Mouse (Mus musculus): Measurements from ENCODE around the gene Pacrg. TPM values are rescaled to one million over a fixed set of nuclear protein-coding genes. Genes with fewer than 3 reads are reported as not detected.

Gene Pacrg
- total and polyA plus RNA-seq, 3 experiments, result not detected

- Histone ChIP-seq H3K79me2 (replicated peaks; ENCODE audit: control insufficient read depth, extremely low read depth, insufficient read depth, poor library complexity, severe bottlenecking) (no peaks in the 10 kb centered on the region), H3K4me2 (ENCODE audit: insufficient read depth, low read depth, poor library complexity, severe bottlenecking) (no peak overlapping the region), H3K9me3 (replicated peaks; ENCODE audit: low read length) (no peaks in the 10 kb centered on the region), H3K27ac (ENCODE audit: insufficient read depth, low read depth) (no peak overlapping the region), H3K36me3 (replicated peaks in 1 of 2; ENCODE audit: control insufficient read depth in 1 of 2, insufficient read depth in 1 of 2, low read length in 1 of 2) (no peaks in the 10 kb centered on the region), H3K4me1 (ENCODE audit: control insufficient read depth in 1 of 2, insufficient read depth in 2 of 2) (peaks cover 2 to 20% of the 10 kb centered on the region in 2 experiments; a peak in 2 of 4 replicates), H3K4me3 (replicated peaks in 1 of 3; ENCODE audit: low read depth in 2 of 3, low read length in 2 of 3, poor library complexity in 1 of 3) (no peak overlapping the region), H3K27me3 (replicated peaks) (no peaks in the 10 kb centered on the region), H3K9ac (ENCODE audit: insufficient read depth, low read depth) (no peak overlapping the region)
- dilution Hi-C loops (cut with MboI; ENCODE audit: extremely low pct_ligation_motif_present, extremely low pct_unique_long_range_greater_than_20kb, low sequenced_read_pairs), result no loop called here
- no peak for DNase-seq (ENCODE audit: extremely low read depth)
- in situ Hi-C loops (cut with MboI; ENCODE audit: low pct_ligation_motif_present, low pct_unique_long_range_greater_than_20kb, low sequenced_read_pairs), result no loop called here
- TF ChIP-seq MAFK (IDR thresholded peaks at IDR 0.05; ENCODE audit: insufficient replicate concordance, low read length) (no peak), MAZ (IDR thresholded peaks at IDR 0.05; ENCODE audit: low read depth, low read length) (no peak), SMC3 (IDR thresholded peaks at IDR 0.05; ENCODE audit: low read depth, low read length) (no peak), ELF1 (IDR thresholded peaks at IDR 0.05; ENCODE audit: low read depth, low read length) (no peak), TCF12 (IDR thresholded peaks at IDR 0.05; ENCODE audit: low read depth, low read length) (no peak), ETS1 (conservative IDR thresholded peaks at IDR 0.05; ENCODE audit: low read depth, low read length) (no peak), ZKSCAN1 (IDR thresholded peaks at IDR 0.05; ENCODE audit: borderline replicate concordance, low read depth, low read length) (no peak)
Measured at GRCm38 (mm10) chr17:10635046-10635445, 205.1 kb downstream of the Pacrg start.

DNA sequence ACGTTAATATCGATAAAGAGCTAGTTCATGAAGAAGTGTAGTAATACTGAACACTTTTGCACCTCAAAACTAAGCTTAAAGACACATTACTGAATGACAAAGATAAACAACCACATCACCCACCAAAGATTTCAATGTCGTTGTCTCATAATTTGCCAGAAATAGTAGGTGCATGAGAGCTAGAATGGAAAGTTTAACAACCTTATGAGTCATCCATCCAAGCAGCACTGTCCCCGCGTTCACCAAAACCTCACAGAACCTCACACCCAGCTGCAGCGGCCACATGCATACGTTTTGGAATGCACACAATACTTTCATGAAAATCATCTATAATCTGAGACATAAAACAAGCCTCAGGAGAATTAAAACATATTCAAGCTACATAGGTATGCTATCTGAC is 206.3 kb downstream of the Pacrg start:
- no peaks in the 10 kb centered on the region for H3K79me2 ChIP-seq (replicated peaks; ENCODE audit: control insufficient read depth, extremely low read depth, insufficient read depth, poor library complexity, severe bottlenecking)
- DNase-seq (ENCODE audit: extremely low read depth), result peak; percentile 58
- in situ Hi-C loops (cut with MboI; ENCODE audit: low pct_ligation_motif_present, low pct_unique_long_range_greater_than_20kb, low sequenced_read_pairs) (no loop called here), dilution Hi-C loops (cut with MboI; ENCODE audit: extremely low pct_ligation_motif_present, extremely low pct_unique_long_range_greater_than_20kb, low sequenced_read_pairs) (no loop called here)
- H3K4me3 ChIP-seq (replicated peaks in 1 of 3; ENCODE audit: low read depth in 2 of 3, low read length in 2 of 3, poor library complexity in 1 of 3), result no peak overlapping the region
- H3K9ac ChIP-seq (ENCODE audit: insufficient read depth, low read depth), result no peak overlapping the region
- no peaks in the 10 kb centered on the region for H3K36me3 ChIP-seq (replicated peaks in 1 of 2; ENCODE audit: control insufficient read depth in 1 of 2, insufficient read depth in 1 of 2, low read length in 1 of 2)
- TF ChIP-seq SIN3A (IDR thresholded peaks at IDR 0.05; ENCODE audit: low read length) (no peak), ETS1 (conservative IDR thresholded peaks at IDR 0.05; ENCODE audit: low read depth, low read length) (peak; percentile 49; the same call in 1 of the 2 replicates), IRF4 (IDR thresholded peaks at IDR 0.05; ENCODE audit: low read depth, low read length) (peak; percentile 49; the same call in 1 of the 2 replicates), MEF2A (IDR thresholded peaks at IDR 0.05; ENCODE audit: borderline replicate concordance, low read depth, low read length) (peak; percentile 83), EP300 (IDR thresholded peaks at IDR 0.05; ENCODE audit: low read length) (peak; percentile 78), POLR2A (IDR thresholded peaks at IDR 0.05; ENCODE audit: low read depth, low read length) (no peak), ZC3H11A (IDR thresholded peaks at IDR 0.05; ENCODE audit: low read depth, low read length) (no peak), E2F4 (IDR thresholded peaks at IDR 0.05; ENCODE audit: insufficient replicate concordance, low read depth, low read length) (no peak), GABPA (IDR thresholded peaks at IDR 0.05; ENCODE audit: insufficient replicate concordance, low read depth, low read length) (no peak), USF1 (IDR thresholded peaks at IDR 0.05; ENCODE audit: low read depth, low read length) (no peak), JUN (IDR thresholded peaks at IDR 0.05; ENCODE audit: insufficient read depth, low read depth, low read length) (peak; percentile 46), USF2 (conservative IDR thresholded peaks at IDR 0.05; ENCODE audit: low read depth, low read length) (no peak), MAX (IDR thresholded peaks at IDR 0.05; ENCODE audit: low read length) (0 out of 2 replicates have a peak, but pooled peaks have one; percentile 28), BHLHE40 (IDR thresholded peaks at IDR 0.05; ENCODE audit: low read depth, low read length) (peak; percentile 47; the same call in 1 of the 2 replicates), ELF1 (IDR thresholded peaks at IDR 0.05; ENCODE audit: low read depth, low read length) (no peak), PAX5 (IDR thresholded peaks at IDR 0.05; ENCODE audit: low read length) (no peak), TBP (conservative IDR thresholded peaks at IDR 0.05; ENCODE audit: low read depth, low read length) (no peak)
- H3K27ac ChIP-seq (ENCODE audit: insufficient read depth, low read depth), result no peak overlapping the region
- H3K9me3 ChIP-seq (replicated peaks; ENCODE audit: low read length), result no peaks in the 10 kb centered on the region
- H3K4me2 ChIP-seq (ENCODE audit: insufficient read depth, low read depth, poor library complexity, severe bottlenecking), result no peak overlapping the region
- peaks cover 2 to 27% of the 10 kb centered on the region in 2 experiments; a peak in 2 of 4 replicates for H3K4me1 ChIP-seq (ENCODE audit: control insufficient read depth in 1 of 2, insufficient read depth in 2 of 2)
- no peaks in the 10 kb centered on the region for H3K27me3 ChIP-seq (replicated peaks)
